Mouse (Mus musculus) lung, postnatal 4 days (tissue): ENCODE data around the gene C1qc.

Experiments
- DNase-seq, 2 experiments: peaks; one replicate each; pipeline ENCODE4 v3.0.0; 2021

C1qc gene

GRCm38 (mm10) chr4:136847166-136847565 is 45.7 kb downstream of the C1qc start:
- DNase-seq, result no peak

- DNase-seq, result no peak
Observed at GRCm38 (mm10) chr4:136842802-136843201, 50.1 kb downstream of the C1qc start.

GRCm38 (mm10) chr4:136842033-136842432 is 50.8 kb downstream of the C1qc start:
- no peak for DNase-seq

GRCm38 (mm10) chr4:136841056-136841455 is 51.8 kb downstream of the C1qc start:
- peak; percentile 65 to 84 for DNase-seq
